22 mouse cellular contexts compared by ENCODE assay signal in genomic region chr1:170150870-170151269, GRCm38 (mm10). TPM values are rescaled to one million over a fixed set of nuclear protein-coding genes. Genes with fewer than 3 reads are reported as not detected.
"Had no signal": no experiment of that assay in that cellular context is flagged by ENCODE, and none has a peak within 500 bp of the region (broad histone marks: within the 10 kb centered on the region; RNA-seq: fewer than 3 reads in every experiment).

No protein-coding gene starts in this region.

- H3K4me2 ChIP-seq: limb, embryonic 12.5 days; limb, embryonic 15.5 days; liver, embryonic 11.5 days; lung, embryonic 14.5 days; neural tube, embryonic 13.5 days; stomach, embryonic 15.5 days had no signal

- DNase-seq: kidney, postnatal 25 days; layer of hippocampus, adult 9-11 months; liver, postnatal 0 days; retina, postnatal 1 day; right cerebral cortex, postnatal 25 days; spleen, adult 18-20 months; thymus, postnatal 25 days had no signal

- H3K9me3 ChIP-seq: limb, embryonic 12.5 days; limb, embryonic 15.5 days; neural tube, embryonic 13.5 days; stomach, embryonic 15.5 days had no signal

- H3K4me3 ChIP-seq: layer of hippocampus, adult 2 months; limb, embryonic 12.5 days; limb, embryonic 15.5 days; myocyte; neural tube, embryonic 13.5 days; stomach, embryonic 15.5 days had no signal

- H3K27me3 ChIP-seq: limb, embryonic 12.5 days; limb, embryonic 15.5 days; neural tube, embryonic 13.5 days; stomach, embryonic 15.5 days had no signal

- H3K4me1 ChIP-seq: limb, embryonic 12.5 days; neural tube, embryonic 13.5 days; stomach, embryonic 15.5 days had no signal

- H3K27ac ChIP-seq: kidney, postnatal 0 days; limb, embryonic 12.5 days; limb, embryonic 15.5 days; liver, embryonic 14.5 days; macrophage; neural tube, embryonic 13.5 days; stomach, embryonic 15.5 days had no signal

- H3K9ac ChIP-seq: limb, embryonic 12.5 days; limb, embryonic 15.5 days; liver, embryonic 14.5 days; liver, postnatal 0 days; lung, embryonic 14.5 days; neural tube, embryonic 13.5 days; stomach, embryonic 15.5 days had no signal

- ATAC-seq: liver, postnatal 0 days; lung, postnatal 0 days; midbrain, embryonic 16.5 days had no signal

RNA-seq across cellular contexts. Expression of gene Ddr2, which starts 40.3 kb away (rescaled TPM):
- total RNA-seq: monocyte, adult 5-6 weeks; neutrophil, adult 5-6 weeks had no signal
